ENCODE assay signal across 9 mouse cellular contexts in the genomic region with DNA sequence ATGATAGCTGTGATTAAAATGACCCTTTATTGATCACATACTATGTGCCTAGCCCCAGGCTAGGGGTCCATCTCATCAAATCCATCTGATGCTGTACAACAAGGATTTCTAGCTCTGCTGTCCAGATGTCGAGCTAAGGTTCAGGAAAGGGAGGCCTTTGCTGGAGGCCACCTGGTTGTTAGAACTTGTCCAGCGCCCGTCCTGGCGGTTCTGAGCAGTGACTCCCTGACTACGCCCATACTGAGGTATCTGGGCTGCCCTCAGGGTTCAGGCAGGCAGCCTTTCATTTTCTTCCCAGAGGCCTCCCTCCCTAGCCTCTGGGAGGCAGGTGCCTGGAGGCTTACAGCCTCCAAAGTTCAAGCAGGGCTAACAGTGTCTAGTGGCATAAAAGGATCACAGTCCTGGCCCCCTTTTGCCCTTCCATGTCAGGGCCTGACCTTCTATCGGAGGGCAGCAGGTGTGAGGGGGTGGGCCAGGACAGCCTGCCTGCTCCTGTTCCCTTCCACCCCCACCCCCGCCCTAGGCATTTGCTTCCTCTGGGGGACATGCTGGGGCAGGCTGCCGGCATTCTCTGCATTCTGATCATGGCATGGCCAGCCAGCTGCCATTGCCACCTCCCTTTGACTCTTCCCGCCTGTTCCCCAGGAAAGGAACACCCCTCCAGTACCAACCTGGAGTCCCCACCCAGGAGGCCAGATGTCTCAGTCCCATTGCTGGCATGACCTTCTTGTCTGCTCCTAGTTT. TPM values are rescaled to one million over a fixed set of nuclear protein-coding genes. Genes with fewer than 3 reads are reported as not detected.
DNase-seq lines count a peak whose midpoint lies in the region; ATAC-seq and TF ChIP-seq lines count a peak whose summit lies in the region.
"Had no signal": no experiment of that assay in that cellular context is flagged by ENCODE, and none has a peak within 500 bp of the region (broad histone marks: within the 10 kb centered on the region; RNA-seq: fewer than 3 reads in every experiment).

No protein-coding gene starts in this region.

- no peak overlapping the region; the same call in 1 of the 2 replicates for H3K27ac ChIP-seq in MEL (ENCODE audit: control insufficient read depth, low read depth, low read length)
- peak overlapping the region; percentile 48 to 99 for H3K27ac ChIP-seq in heart, embryonic 14.5 days (replicated peaks in 1 of 2; ENCODE audit: control insufficient read depth in 1 of 2, insufficient read depth in 1 of 2, low read depth in 2 of 2, low read length in 2 of 2)
- H3K27ac ChIP-seq in midbrain, embryonic 10.5 days (replicated peaks): peak overlapping the region; percentile 53; the same call in 1 of the 2 replicates

- H3K36me3 ChIP-seq in MEL (ENCODE audit: control insufficient read depth in 1 of 2, insufficient read depth in 2 of 2, low read length in 2 of 2): peaks cover 0 to 49% of the 10 kb centered on the region in 2 experiments; a peak in 2 of 4 replicates
- H3K36me3 ChIP-seq in heart, embryonic 14.5 days (ENCODE audit: control insufficient read depth, insufficient read depth, low read length): peaks cover 40% of the 10 kb centered on the region
- H3K36me3 ChIP-seq in midbrain, embryonic 10.5 days: peaks cover 32% of the 10 kb centered on the region

- H3K4me2 ChIP-seq in heart, embryonic 14.5 days (ENCODE audit: low read length): peak overlapping the region; percentile 42

- peak; percentile 91 for DNase-seq in heart, adult 11 months
- no peak for DNase-seq in heart, postnatal 25 days (ENCODE audit: low spot score)
- DNase-seq in MEL (ENCODE audit: low read depth, low spot score): no peak
- DNase-seq in midbrain, embryonic 10.5 days (ENCODE audit: low spot score): no peak
- DNase-seq in left cerebral cortex, postnatal 4 days: no peak
- no peak for DNase-seq in lung, adult 2 months
- DNase-seq in frontal cortex, adult 2 months (ENCODE audit: extremely low spot score in 1 of 2, low spot score in 1 of 2): no peak

- no peak overlapping the region for H3K4me3 ChIP-seq in MEL (ENCODE audit: control insufficient read depth in 1 of 2, insufficient read depth in 1 of 2, low read depth in 2 of 2, low read length in 2 of 2)
- no peak overlapping the region for H3K4me3 ChIP-seq in heart, embryonic 14.5 days (ENCODE audit: control insufficient read depth in 1 of 2, insufficient read depth in 1 of 2, low read depth in 1 of 2, low read length in 2 of 2)
- H3K4me3 ChIP-seq in midbrain, embryonic 10.5 days: peak overlapping the region; percentile 29; the same call in 1 of the 2 replicates
- no peak overlapping the region for H3K4me3 ChIP-seq in lung, adult 2 months (replicated peaks; ENCODE audit: extremely low read depth, low read depth, low read length)

- WGBS in heart, embryonic 14.5 days: 31% methylated on average over 9 of the region's 9 CpGs
- WGBS in midbrain, embryonic 10.5 days: 70% methylated on average over 9 of the region's 9 CpGs
- 62% methylated on average over 9 of the region's 9 CpGs for WGBS in lung, adult 2 months

- TF ChIP-seq EP300 in MEL (IDR thresholded peaks at IDR 0.05; ENCODE audit: low read depth in 1 of 2, low read length in 2 of 2): no peak

- no peak for TF ChIP-seq RAD21 in MEL (IDR thresholded peaks at IDR 0.05; ENCODE audit: low read depth, low read length)

- TF ChIP-seq POLR2A in MEL (IDR thresholded peaks at IDR 0.05; ENCODE audit: control insufficient read depth in 1 of 2, insufficient read depth in 1 of 2, low read depth in 1 of 2, low read length in 2 of 2, poor library complexity in 1 of 2): 0 out of 4 replicates have a peak, but pooled peaks of 1 of the 2 experiments have one; percentile 13
- TF ChIP-seq POLR2A in lung, adult 2 months (IDR thresholded peaks at IDR 0.05; ENCODE audit: borderline replicate concordance, extremely low read depth, low read depth, low read length): no peak

- peak overlapping the region; percentile 6 for H3K9ac ChIP-seq in MEL (ENCODE audit: control insufficient read depth, low read depth, low read length, poor library complexity, severe bottlenecking)
- H3K9ac ChIP-seq in heart, embryonic 14.5 days (ENCODE audit: low read length): peak overlapping the region; percentile 59

- TF ChIP-seq CTCF in MEL (IDR thresholded peaks at IDR 0.05 in 2 of 3, conservative IDR thresholded peaks at IDR 0.05 in 1 of 3; ENCODE audit: control insufficient read depth in 1 of 3, insufficient read depth in 1 of 3, low read depth in 2 of 3, low read length in 3 of 3, poor library complexity in 1 of 3, severe bottlenecking in 1 of 3): no peak
- TF ChIP-seq CTCF in lung, adult 2 months (IDR thresholded peaks at IDR 0.05; ENCODE audit: insufficient read depth, low read length): no peak

- intact Hi-C loops in heart, postnatal 25 days (cut with DNase I): no loop called here
- intact Hi-C loops in left cerebral cortex, postnatal 4 days (cut with DNase I): no loop called here

- no peaks in the 10 kb centered on the region for H3K27me3 ChIP-seq in MEL (ENCODE audit: control insufficient read depth in 1 of 2, insufficient read depth in 2 of 2, low read length in 2 of 2)
- H3K27me3 ChIP-seq in heart, embryonic 14.5 days (ENCODE audit: control insufficient read depth, insufficient read depth, low read length): no peaks in the 10 kb centered on the region
- H3K27me3 ChIP-seq in midbrain, embryonic 10.5 days (ENCODE audit: low read depth, poor library complexity, severe bottlenecking): no peaks in the 10 kb centered on the region

- no peaks in the 10 kb centered on the region for H3K9me3 ChIP-seq in MEL (replicated peaks; ENCODE audit: insufficient read depth, low read length)
- no peaks in the 10 kb centered on the region for H3K9me3 ChIP-seq in heart, embryonic 14.5 days (ENCODE audit: control insufficient read depth, low read length)
- H3K9me3 ChIP-seq in midbrain, embryonic 10.5 days (replicated peaks): no peaks in the 10 kb centered on the region

- no peak for ATAC-seq in heart, embryonic 14.5 days (ENCODE audit: insufficient number of reproducible peaks, insufficient read depth, low FRiP score, low read depth)

- H3K79me2 ChIP-seq in MEL (ENCODE audit: control insufficient read depth, insufficient read depth, low read length, poor library complexity): peaks cover 23% of the 10 kb centered on the region

- peaks cover 29 to 55% of the 10 kb centered on the region in 2 experiments for H3K4me1 ChIP-seq in MEL (ENCODE audit: control insufficient read depth in 1 of 2, insufficient read depth in 2 of 2, low read length in 2 of 2)
- H3K4me1 ChIP-seq in heart, embryonic 14.5 days (ENCODE audit: control insufficient read depth in 2 of 2, insufficient read depth in 2 of 2, low read length in 2 of 2): peaks cover 34 to 53% of the 10 kb centered on the region in 2 experiments
- H3K4me1 ChIP-seq in midbrain, embryonic 10.5 days: peaks cover 53% of the 10 kb centered on the region
- H3K4me1 ChIP-seq in lung, adult 2 months (ENCODE audit: control insufficient read depth, insufficient read depth, low read length): peaks cover 21% of the 10 kb centered on the region

RNA-seq across cellular contexts. Expression of a gene that starts 8.2 kb away (rescaled TPM):
- total RNA-seq in heart, postnatal 25 days (2021): 10 to 100 TPM; 61.9 to 65.9 TPM
- total RNA-seq in MEL (2012; rRNA removed): 56.6 and 57.2 TPM in 2 replicates
- 100 to 1,000 TPM; 157 TPM for polyA plus RNA-seq in MEL (2012; ENCODE audit: insufficient read depth in 1 of 2, insufficient read length in 2 of 2, low read depth in 1 of 2, low replicate concordance in 2 of 2, missing spikeins in 1 of 2)
- polyA plus RNA-seq in heart, embryonic 14.5 days (2014; fragmentation: Nextera tagmentation; extraction: Ambion mirVana): 25.4 and 28.4 TPM in 2 replicates
- polyA plus RNA-seq in midbrain, embryonic 10.5 days (2016; fragmentation: Nextera tagmentation; extraction: Ambion mirVana): 18.5 and 21.7 TPM in 2 replicates
- total RNA-seq in left cerebral cortex, postnatal 4 days (2021): 100 to 1,000 TPM; 324 to 333 TPM
- 96.1 and 107 TPM in 2 replicates for polyA plus RNA-seq in lung, adult 2 months (2012; rRNA removed)
- polyA plus RNA-seq in frontal cortex, adult 2 months (2012; rRNA removed): 92.4 and 104 TPM in 2 replicates

RNA-seq across cellular contexts. Expression of a gene that starts 22.1 kb away (rescaled TPM):
- total RNA-seq in heart, postnatal 25 days (2021): 1 to 10 TPM; 2.7 to 4.3 TPM
- total RNA-seq in MEL (2012; rRNA removed): 85.1 and 85.6 TPM in 2 replicates
- 100 to 1,000 TPM; 110 to 180 TPM for polyA plus RNA-seq in MEL (2012; ENCODE audit: insufficient read depth in 1 of 2, insufficient read length in 2 of 2, low read depth in 1 of 2, low replicate concordance in 2 of 2, missing spikeins in 1 of 2)
- 130 and 142 TPM in 2 replicates for polyA plus RNA-seq in heart, embryonic 14.5 days (2014; fragmentation: Nextera tagmentation; extraction: Ambion mirVana)
- polyA plus RNA-seq in midbrain, embryonic 10.5 days (2016; fragmentation: Nextera tagmentation; extraction: Ambion mirVana): 293 and 325 TPM in 2 replicates
- total RNA-seq in left cerebral cortex, postnatal 4 days (2021): 100 to 1,000 TPM; 234 to 250 TPM
- 42.7 and 49.1 TPM in 2 replicates for polyA plus RNA-seq in lung, adult 2 months (2012; rRNA removed)
- polyA plus RNA-seq in frontal cortex, adult 2 months (2012; rRNA removed): 33.5 and 43.0 TPM in 2 replicates

RNA-seq across cellular contexts. Expression of a gene that starts 25.2 kb away (rescaled TPM):
- 10 to 100 TPM; 19.2 to 29.6 TPM for total RNA-seq in heart, postnatal 25 days (2021)
- total RNA-seq in MEL (2012; rRNA removed): 18.4 and 24.6 TPM in 2 replicates
- polyA plus RNA-seq in MEL (2012; ENCODE audit: insufficient read depth in 1 of 2, insufficient read length in 2 of 2, low read depth in 1 of 2, low replicate concordance in 2 of 2, missing spikeins in 1 of 2): 10 to 100 TPM in 1 of 2 experiments, not detected in 1; 33.2 TPM
- 14.4 and 17.4 TPM in 2 replicates for polyA plus RNA-seq in heart, embryonic 14.5 days (2014; fragmentation: Nextera tagmentation; extraction: Ambion mirVana)
- 6.9 and 7.3 TPM in 2 replicates for polyA plus RNA-seq in midbrain, embryonic 10.5 days (2016; fragmentation: Nextera tagmentation; extraction: Ambion mirVana)
- total RNA-seq in left cerebral cortex, postnatal 4 days (2021): 10 to 100 TPM; 29.4 to 36.1 TPM
- 41.1 and 51.4 TPM in 2 replicates for polyA plus RNA-seq in lung, adult 2 months (2012; rRNA removed)
- 38.9 TPM in 2 replicates for polyA plus RNA-seq in frontal cortex, adult 2 months (2012; rRNA removed)

RNA-seq across cellular contexts. Expression of a gene that starts 25.5 kb away (rescaled TPM):
- total RNA-seq in heart, postnatal 25 days (2021): not detected
- total RNA-seq in MEL (2012; rRNA removed): not detected in 2 replicates
- polyA plus RNA-seq in MEL (2012; ENCODE audit: insufficient read depth in 1 of 2, insufficient read length in 2 of 2, low read depth in 1 of 2, low replicate concordance in 2 of 2, missing spikeins in 1 of 2): under 1 TPM in 1 of 2 experiments, not detected in 1; 0.11 TPM
- 0.16 TPM in 1 of 2 replicates, not detected in the other for polyA plus RNA-seq in heart, embryonic 14.5 days (2014; fragmentation: Nextera tagmentation; extraction: Ambion mirVana)
- 1.1 and 1.4 TPM in 2 replicates for polyA plus RNA-seq in midbrain, embryonic 10.5 days (2016; fragmentation: Nextera tagmentation; extraction: Ambion mirVana)
- under 1 TPM; 0.52 to 0.87 TPM for total RNA-seq in left cerebral cortex, postnatal 4 days (2021)
- polyA plus RNA-seq in lung, adult 2 months (2012; rRNA removed): not detected in 2 replicates
- polyA plus RNA-seq in frontal cortex, adult 2 months (2012; rRNA removed): 0.17 and 0.28 TPM in 2 replicates
- total RNA-seq: left cerebral cortex, adult 18-20 months had no signal

RNA-seq across cellular contexts. Expression of a gene that starts 30.2 kb away (rescaled TPM):
- not detected for total RNA-seq in heart, postnatal 25 days (2021)
- not detected in 2 replicates for total RNA-seq in MEL (2012; rRNA removed)
- polyA plus RNA-seq in MEL (2012; ENCODE audit: insufficient read depth in 1 of 2, insufficient read length in 2 of 2, low read depth in 1 of 2, low replicate concordance in 2 of 2, missing spikeins in 1 of 2): not detected
- polyA plus RNA-seq in heart, embryonic 14.5 days (2014; fragmentation: Nextera tagmentation; extraction: Ambion mirVana): 0.30 TPM in 1 of 2 replicates, not detected in the other
- polyA plus RNA-seq in midbrain, embryonic 10.5 days (2016; fragmentation: Nextera tagmentation; extraction: Ambion mirVana): 2.1 and 5.1 TPM in 2 replicates
- 100 to 1,000 TPM in 1 of 2 experiments, 10 to 100 TPM in 1; 99.6 to 104 TPM for total RNA-seq in left cerebral cortex, postnatal 4 days (2021)
- polyA plus RNA-seq in lung, adult 2 months (2012; rRNA removed): not detected in 2 replicates
- 74.6 and 90.4 TPM in 2 replicates for polyA plus RNA-seq in frontal cortex, adult 2 months (2012; rRNA removed)
